Mouse (Mus musculus): ENCODE measurements around the gene Fbf1. TPM values are rescaled to one million over a fixed set of nuclear protein-coding genes. Genes with fewer than 3 reads are reported as not detected.

The Fbf1 gene
- polyA plus RNA-seq, 1 experiment from 2014 or later = 38.7 TPM

- no peak for ATAC-seq (ENCODE audit: low FRiP score, low TSS enrichment)
- H3K4me2 ChIP-seq (replicated peaks; ENCODE audit: low read depth, low read length) = no peak overlapping the region
- whole genome bisulfite sequencing = 82% methylated on average over 3 of the region's 3 CpGs
- peaks cover 51% of the 10 kb centered on the region for H3K36me3 ChIP-seq (ENCODE audit: insufficient read depth, low read length)
- peaks cover 7% of the 10 kb centered on the region; the same call in 1 of the 2 replicates for H3K4me1 ChIP-seq (ENCODE audit: insufficient read depth, low read length)
- H3K9me3 ChIP-seq (ENCODE audit: low read length) = no peaks in the 10 kb centered on the region
- no peak overlapping the region for H3K4me3 ChIP-seq (ENCODE audit: low read length)
- no peaks in the 10 kb centered on the region for H3K27me3 ChIP-seq (ENCODE audit: insufficient read depth, low read length)
- H3K9ac ChIP-seq (replicated peaks; ENCODE audit: low read length) = no peak overlapping the region
- no peak overlapping the region for H3K27ac ChIP-seq (ENCODE audit: low read length)
These were observed 24.5 kb downstream of the Fbf1 start for GRCm38 (mm10) chr11:116143468-116143867.

- Histone ChIP-seq H3K27me3 (ENCODE audit: insufficient read depth, low read length) (no peaks in the 10 kb centered on the region), H3K4me2 (replicated peaks; ENCODE audit: low read depth, low read length) (no peak overlapping the region), H3K4me3 (ENCODE audit: low read length) (no peak overlapping the region), H3K4me1 (ENCODE audit: insufficient read depth, low read length) (peaks cover 13% of the 10 kb centered on the region), H3K27ac (ENCODE audit: low read length) (no peak overlapping the region), H3K36me3 (ENCODE audit: insufficient read depth, low read length) (peaks cover 41% of the 10 kb centered on the region), H3K9ac (replicated peaks; ENCODE audit: low read length) (no peak overlapping the region), H3K9me3 (ENCODE audit: low read length) (no peaks in the 10 kb centered on the region)
- ATAC-seq (ENCODE audit: low FRiP score, low TSS enrichment) = no peak
- 65% methylated on average over 10 of the region's 10 CpGs for WGBS
These were observed 25.6 kb downstream of the Fbf1 start for GRCm38 (mm10) chr11:116142211-116142991.

GRCm38 (mm10) chr11:116138468-116139138, 29.4 kb downstream of the Fbf1 start, which contains the start of gene Mrpl38:
Mrpl38 (minus strand) TSS chr11:116138868.
- H3K4me2 ChIP-seq (replicated peaks; ENCODE audit: low read depth, low read length) = peak within 1 kb of the TSS; percentile 74
- peak within 1 kb of the TSS; percentile 92 for H3K4me3 ChIP-seq (ENCODE audit: low read length)
- peak within 1 kb of the TSS; percentile 62 for H3K27ac ChIP-seq (ENCODE audit: low read length)
- peaks cover 29% of the 10 kb centered on the region for H3K36me3 ChIP-seq (ENCODE audit: insufficient read depth, low read length)
- peaks cover 13% of the 10 kb centered on the region for H3K4me1 ChIP-seq (ENCODE audit: insufficient read depth, low read length)
- H3K9me3 ChIP-seq (ENCODE audit: low read length) = no peaks in the 10 kb centered on the region
- peak; percentile 97 for ATAC-seq (ENCODE audit: low FRiP score, low TSS enrichment)
- H3K27me3 ChIP-seq (ENCODE audit: insufficient read depth, low read length) = no peaks in the 10 kb centered on the region
- H3K9ac ChIP-seq (replicated peaks; ENCODE audit: low read length) = peak within 1 kb of the TSS; percentile 91
- WGBS = under 1% methylated on average over 55 of the region's 60 CpGs

GRCm38 (mm10) chr11:116138096-116138467, 29.9 kb downstream of the Fbf1 start:
- ATAC-seq (ENCODE audit: low FRiP score, low TSS enrichment) = no peak
- Histone ChIP-seq H3K27me3 (ENCODE audit: insufficient read depth, low read length) (no peaks in the 10 kb centered on the region), H3K9ac (replicated peaks; ENCODE audit: low read length) (peak overlapping the region; percentile 91), H3K9me3 (ENCODE audit: low read length) (no peaks in the 10 kb centered on the region), H3K4me3 (ENCODE audit: low read length) (peak overlapping the region; percentile 92), H3K4me1 (ENCODE audit: insufficient read depth, low read length) (peaks cover 13% of the 10 kb centered on the region), H3K27ac (ENCODE audit: low read length) (peak overlapping the region; percentile 62), H3K4me2 (replicated peaks; ENCODE audit: low read depth, low read length) (peak overlapping the region; percentile 74), H3K36me3 (ENCODE audit: insufficient read depth, low read length) (peaks cover 25% of the 10 kb centered on the region)
- WGBS = under 1% methylated on average over 20 of the region's 20 CpGs

- no peak overlapping the region for H3K9ac ChIP-seq (replicated peaks; ENCODE audit: low read length)
- H3K9me3 ChIP-seq (ENCODE audit: low read length) = no peaks in the 10 kb centered on the region
- no peak overlapping the region for H3K27ac ChIP-seq (ENCODE audit: low read length)
- H3K27me3 ChIP-seq (ENCODE audit: insufficient read depth, low read length) = no peaks in the 10 kb centered on the region
- no peak overlapping the region for H3K4me3 ChIP-seq (ENCODE audit: low read length)
- 80% methylated on average over 10 of the region's 10 CpGs for WGBS
- H3K4me1 ChIP-seq (ENCODE audit: insufficient read depth, low read length) = peaks cover 32% of the 10 kb centered on the region
- ATAC-seq (ENCODE audit: low FRiP score, low TSS enrichment) = no peak
- peaks cover 34% of the 10 kb centered on the region for H3K36me3 ChIP-seq (ENCODE audit: insufficient read depth, low read length)
- no peak overlapping the region for H3K4me2 ChIP-seq (replicated peaks; ENCODE audit: low read depth, low read length)
These were observed 33.8 kb downstream of the Fbf1 start for GRCm38 (mm10) chr11:116134171-116134570.

GRCm38 (mm10) chr11:116133497-116133896, 34.5 kb downstream of the Fbf1 start:
- no peak overlapping the region for H3K4me3 ChIP-seq (ENCODE audit: low read length)
- no peak overlapping the region for H3K9ac ChIP-seq (replicated peaks; ENCODE audit: low read length)
- H3K27ac ChIP-seq (ENCODE audit: low read length) = no peak overlapping the region
- H3K9me3 ChIP-seq (ENCODE audit: low read length) = no peaks in the 10 kb centered on the region
- no peaks in the 10 kb centered on the region for H3K27me3 ChIP-seq (ENCODE audit: insufficient read depth, low read length)
- 78% methylated on average over 5 of the region's 5 CpGs for WGBS
- ATAC-seq (ENCODE audit: low FRiP score, low TSS enrichment) = no peak
- H3K36me3 ChIP-seq (ENCODE audit: insufficient read depth, low read length) = peaks cover 34% of the 10 kb centered on the region
- no peak overlapping the region for H3K4me2 ChIP-seq (replicated peaks; ENCODE audit: low read depth, low read length)
- H3K4me1 ChIP-seq (ENCODE audit: insufficient read depth, low read length) = peaks cover 30% of the 10 kb centered on the region

GRCm38 (mm10) chr11:116132366-116133333, 35.3 kb downstream of the Fbf1 start:
- 79% methylated on average over 16 of the region's 16 CpGs for WGBS
- no peak overlapping the region for H3K27ac ChIP-seq (ENCODE audit: low read length)
- peaks cover 33% of the 10 kb centered on the region for H3K4me1 ChIP-seq (ENCODE audit: insufficient read depth, low read length)

GRCm38 (mm10) chr11:116131349-116132170, 36.4 kb downstream of the Fbf1 start:
- ATAC-seq (ENCODE audit: low FRiP score, low TSS enrichment) = no peak
- WGBS = 75% methylated on average over 15 of the region's 15 CpGs
- Histone ChIP-seq H3K36me3 (ENCODE audit: insufficient read depth, low read length) (peaks cover 34% of the 10 kb centered on the region), H3K4me2 (replicated peaks; ENCODE audit: low read depth, low read length) (peak overlapping the region; percentile 74), H3K27me3 (ENCODE audit: insufficient read depth, low read length) (no peaks in the 10 kb centered on the region), H3K4me1 (ENCODE audit: insufficient read depth, low read length) (peaks cover 42% of the 10 kb centered on the region), H3K9ac (replicated peaks; ENCODE audit: low read length) (peak overlapping the region; percentile 81), H3K9me3 (ENCODE audit: low read length) (no peaks in the 10 kb centered on the region), H3K4me3 (ENCODE audit: low read length) (peak overlapping the region; percentile 69), H3K27ac (ENCODE audit: low read length) (peak overlapping the region; percentile 96)

More at GRCm38 (mm10) chr11:116132366-116133333, 35.3 kb downstream of the Fbf1 start:
- Histone ChIP-seq H3K4me2 (replicated peaks; ENCODE audit: low read depth, low read length) (no peak overlapping the region), H3K9ac (replicated peaks; ENCODE audit: low read length) (no peak overlapping the region), H3K9me3 (ENCODE audit: low read length) (no peaks in the 10 kb centered on the region), H3K36me3 (ENCODE audit: insufficient read depth, low read length) (peaks cover 34% of the 10 kb centered on the region), H3K4me3 (ENCODE audit: low read length) (no peak overlapping the region), H3K27me3 (ENCODE audit: insufficient read depth, low read length) (no peaks in the 10 kb centered on the region)
- ATAC-seq (ENCODE audit: low FRiP score, low TSS enrichment) = no peak
